Mouse (Mus musculus) retina, postnatal 7 days (tissue): ENCODE measurements around the gene Cflar.
"Not testable (repeated sequence)": the region's sequence is repeated elsewhere in the genome, so short reads cannot be mapped to it uniquely, and the experiment has no call there.

ENCODE experiments used
- DNase-seq: peaks from one replicate; pipeline ENCODE4 v3.0.0-alpha.2; 2012; ENCODE audit warnings: low read depth, low spot score

Cflar gene

DNA sequence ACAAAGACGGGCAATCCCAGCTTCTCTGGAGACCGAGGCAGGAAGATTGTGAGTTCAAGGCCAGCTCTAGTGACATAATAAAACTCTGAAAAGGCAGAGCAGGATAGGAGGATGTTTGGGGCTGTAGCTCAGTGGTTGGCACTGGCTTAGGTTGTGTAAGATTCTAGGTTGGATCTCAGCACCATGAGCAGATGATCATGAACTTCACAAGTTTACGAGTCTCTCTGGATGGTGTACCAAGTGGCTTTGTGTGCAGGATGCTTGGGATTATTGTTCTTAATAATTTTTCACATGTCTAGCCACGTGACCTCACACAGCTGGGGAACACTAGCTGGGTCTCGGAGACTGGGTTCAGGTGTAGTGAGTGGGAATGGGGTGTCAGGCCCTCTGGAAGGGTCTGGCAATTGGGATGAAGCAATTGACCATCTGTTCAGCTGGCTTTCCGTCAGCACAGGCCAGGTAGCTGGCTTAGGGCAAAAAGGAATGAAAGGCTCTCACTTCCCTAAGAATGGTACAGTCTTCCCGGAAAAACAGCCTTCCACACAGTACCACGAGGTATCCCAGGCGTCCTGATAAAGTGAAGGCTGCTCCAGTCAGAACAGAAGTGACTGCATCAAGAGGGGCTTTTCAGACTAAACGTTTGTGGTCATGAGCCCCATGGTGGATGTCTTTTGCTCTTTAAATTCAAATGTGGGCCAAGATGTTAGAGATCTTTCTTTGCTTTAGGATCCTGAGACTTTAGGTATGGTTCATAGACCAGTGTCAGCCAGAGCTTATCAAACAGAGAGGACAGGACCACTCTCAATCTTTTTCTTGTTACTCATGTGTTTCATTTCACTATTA lies 16.7 kb downstream of the Cflar start:
- DNase-seq, result no peak

- no peak for DNase-seq
Measured at GRCm38 (mm10) chr1:58728590-58728868, 17.2 kb downstream of the Cflar start.

DNA sequence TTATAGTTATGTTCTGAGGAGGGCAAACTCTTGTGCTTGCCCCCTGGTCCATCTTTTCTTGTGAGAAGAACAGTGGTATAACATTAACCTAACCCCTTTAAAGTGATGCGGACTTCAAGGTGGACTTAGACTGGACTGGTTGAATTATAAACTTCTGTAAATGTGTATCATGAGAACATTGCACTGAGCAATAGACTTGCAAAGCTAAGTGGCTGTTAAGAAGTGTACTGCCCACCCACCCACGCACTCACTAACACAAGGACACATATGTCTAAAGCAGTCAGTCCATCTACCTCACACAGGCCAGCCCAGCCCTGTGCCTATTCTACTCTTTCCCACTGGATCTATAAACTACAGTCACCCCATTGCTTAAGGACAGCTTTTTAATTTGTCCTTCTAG lies 22.3 kb downstream of the Cflar start:
- no peak for DNase-seq

DNA sequence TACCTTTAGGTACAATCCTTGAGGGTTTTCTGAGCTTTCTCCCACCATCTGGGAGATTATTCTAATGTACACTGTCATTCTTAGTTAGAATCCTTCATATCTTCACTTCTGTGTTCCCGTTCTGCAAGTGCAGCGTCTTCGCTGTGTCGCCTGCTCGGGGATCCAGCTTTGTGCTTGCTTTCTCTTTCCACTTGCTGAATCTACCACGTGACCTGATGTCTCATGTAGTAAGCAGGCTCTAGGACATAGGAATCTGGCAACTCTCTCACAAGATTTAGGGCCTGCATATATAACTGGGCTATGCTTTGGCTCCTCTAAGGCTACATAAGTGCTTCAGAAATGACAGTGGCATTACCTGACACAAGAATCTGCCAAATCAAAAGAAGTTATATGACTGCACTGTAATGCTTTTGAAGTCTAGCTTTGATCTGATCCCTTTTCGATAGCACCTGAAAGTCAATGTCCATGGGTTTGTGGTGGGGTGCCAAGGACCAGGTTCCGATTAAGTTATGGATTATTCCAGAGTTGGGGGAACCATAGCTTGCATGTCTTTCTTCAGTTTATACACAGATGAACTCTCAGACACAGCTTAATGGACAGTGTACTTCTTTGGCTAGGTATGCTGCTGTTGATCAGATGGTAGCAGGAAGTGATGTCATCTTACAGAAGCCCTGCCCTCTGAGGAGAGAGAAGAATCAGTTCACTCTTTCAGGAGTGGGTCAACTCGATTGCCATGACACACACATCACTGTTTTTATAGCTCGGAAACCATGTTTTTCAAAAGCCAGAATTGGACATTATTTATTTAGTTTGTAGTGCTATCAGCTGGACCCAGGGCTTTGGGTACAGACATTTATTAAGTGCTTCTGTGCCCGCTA lies 23.0 kb downstream of the Cflar start:
- DNase-seq, result no peak

DNA sequence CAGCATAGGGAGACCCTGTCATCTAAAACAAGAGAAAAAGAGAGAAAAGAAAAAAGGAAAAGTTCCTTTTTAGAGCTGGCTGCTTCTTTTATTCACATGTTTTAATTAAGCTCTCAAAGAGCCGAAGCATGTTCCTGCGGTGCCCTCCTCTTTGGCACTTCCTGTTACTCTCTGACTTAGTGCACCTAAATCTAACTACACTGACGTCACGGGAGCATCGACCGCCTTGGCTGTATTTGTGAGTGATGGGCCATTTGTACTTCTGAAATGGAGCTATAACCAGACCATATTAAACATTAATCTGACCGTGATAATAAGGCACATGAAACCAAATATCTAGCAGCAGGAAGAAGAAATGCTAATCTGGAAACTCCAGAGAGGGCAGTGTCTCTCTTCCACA lies 24.7 kb downstream of the Cflar start:
- no peak for DNase-seq

DNA sequence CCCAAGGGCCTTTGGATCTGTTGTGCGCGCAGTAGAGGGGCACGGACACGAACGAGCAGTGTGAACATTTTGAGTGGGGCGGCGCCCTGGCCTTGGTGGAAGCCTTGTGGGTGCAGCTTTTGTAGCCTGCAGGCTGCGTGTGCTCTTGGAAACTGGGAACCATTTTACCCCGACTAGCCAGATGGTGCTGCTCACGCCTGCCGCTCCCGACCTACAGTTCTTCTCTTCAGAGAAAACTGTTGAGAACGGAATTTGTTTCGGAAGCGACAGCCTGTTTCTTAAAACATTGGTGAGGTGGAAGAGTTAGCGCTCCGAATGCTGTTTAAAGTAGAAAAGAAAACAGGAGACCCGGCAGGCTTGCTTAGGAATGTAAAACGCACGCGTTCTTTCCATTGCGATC lies 25.7 kb downstream of the Cflar start:
- DNase-seq, result no peak

DNA sequence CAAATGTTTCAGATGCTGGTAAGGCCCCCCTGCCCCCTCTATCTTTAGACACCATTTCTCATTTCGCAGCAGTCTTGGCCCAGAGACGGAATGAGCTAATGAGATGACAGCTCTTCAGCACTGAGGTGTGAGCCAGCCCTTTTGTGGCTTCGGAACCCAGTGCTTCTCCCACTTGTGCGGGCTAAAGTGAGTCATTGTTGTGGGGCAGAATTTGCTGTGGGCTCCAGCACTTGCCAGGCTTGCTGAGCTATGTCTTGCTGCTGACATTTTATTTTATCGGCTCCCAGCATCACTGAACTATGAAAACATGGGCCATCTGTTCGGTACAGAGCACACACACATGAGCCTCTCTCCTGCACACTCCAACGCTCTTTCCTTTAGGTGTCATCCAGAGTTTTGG lies 28.2 kb downstream of the Cflar start:
- DNase-seq, result no peak

DNA sequence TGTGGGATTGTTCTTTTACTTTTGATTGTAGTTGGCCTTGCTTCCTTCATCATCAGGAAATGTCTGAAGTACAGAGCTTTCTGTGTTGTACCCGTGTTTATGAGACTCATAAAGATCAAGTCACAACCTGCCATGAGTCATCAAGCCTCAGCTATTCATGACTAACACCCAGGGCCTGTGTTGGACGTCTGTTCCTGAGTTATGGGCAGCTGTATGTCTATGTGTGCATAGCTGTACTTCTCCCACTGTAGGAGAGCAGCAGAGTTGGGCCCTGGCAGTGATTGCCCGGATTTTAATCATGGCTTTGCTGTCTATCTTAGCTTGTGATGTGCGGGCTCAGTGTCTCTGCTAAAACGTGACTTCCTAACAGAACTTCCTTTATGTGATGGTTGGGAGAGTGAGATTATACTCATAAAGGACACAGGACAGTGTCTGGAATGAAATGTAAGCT lies 31.3 kb downstream of the Cflar start:
- no peak for DNase-seq

- DNase-seq, result no peak
Measured at GRCm38 (mm10) chr1:58743252-58743651, 31.9 kb downstream of the Cflar start.

- no peak for DNase-seq
Measured at GRCm38 (mm10) chr1:58744645-58745044, 33.3 kb downstream of the Cflar start.

DNA sequence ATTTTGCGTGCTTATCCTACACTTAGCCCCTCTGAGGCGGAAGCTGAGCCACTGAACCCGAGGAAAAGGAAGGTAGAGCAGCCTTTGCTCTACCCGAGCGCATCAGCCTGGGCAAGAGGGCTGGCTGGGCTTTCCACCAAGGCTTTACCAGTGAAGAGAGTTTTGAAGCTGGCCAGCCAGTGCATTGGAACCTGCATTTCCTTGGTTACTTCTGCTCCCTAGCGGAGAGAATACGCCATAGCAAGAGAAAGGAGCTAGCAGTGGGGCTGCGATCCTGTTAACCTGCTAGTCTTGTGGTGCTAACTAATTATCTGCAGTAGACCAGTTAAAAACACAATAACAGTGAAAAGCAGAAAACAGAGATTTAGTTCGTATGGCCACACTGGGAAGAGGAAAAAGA lies 35.6 kb downstream of the Cflar start:
- DNase-seq, result peak; percentile 46

GRCm38 (mm10) chr1:58759451-58759850 lies 48.1 kb downstream of the Cflar start:
- no peak for DNase-seq

- no peak for DNase-seq
Measured at GRCm38 (mm10) chr1:58760581-58760980, 49.3 kb downstream of the Cflar start.

DNA sequence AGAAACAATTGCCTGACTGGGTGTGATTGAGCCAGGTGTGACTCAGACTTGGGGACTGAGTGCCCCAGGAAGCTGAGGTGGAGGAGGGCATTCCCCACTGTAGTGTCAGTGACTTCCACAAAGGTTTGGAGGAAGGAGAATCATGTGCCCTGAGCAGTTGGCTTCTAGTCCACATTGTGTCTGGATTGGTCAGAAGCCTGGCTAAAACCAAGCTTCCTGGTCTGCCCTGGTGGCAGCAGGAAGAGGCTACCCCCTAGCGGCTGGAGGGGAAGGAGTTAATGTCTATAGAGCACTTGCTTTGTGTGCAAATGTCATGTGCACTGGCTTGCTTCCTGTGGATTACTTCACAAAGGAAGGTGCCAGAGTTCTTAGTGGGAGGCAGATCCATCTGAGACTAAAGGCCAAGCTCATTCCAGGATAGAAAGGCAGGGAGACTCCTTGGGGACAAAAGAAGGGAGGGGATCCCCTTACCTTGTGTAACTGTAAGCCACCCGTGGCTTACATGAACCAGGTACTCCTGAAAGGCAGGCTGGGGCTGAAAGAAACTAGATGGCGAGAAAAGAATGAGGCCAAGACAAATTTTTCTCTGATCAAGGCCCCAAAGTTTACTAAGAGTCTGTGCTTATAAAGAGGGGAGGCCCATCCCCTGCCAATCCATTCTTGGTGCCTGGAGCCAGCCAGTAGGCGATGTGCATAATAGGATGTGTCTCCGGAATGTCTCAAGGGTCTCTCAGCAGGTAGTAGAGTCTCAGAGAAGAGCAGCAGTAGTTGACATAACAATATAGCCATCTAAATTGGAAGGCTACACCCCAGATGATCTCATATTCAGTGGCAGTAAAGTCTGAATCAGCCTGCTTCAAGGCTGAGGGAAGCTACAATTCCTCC lies 50.3 kb downstream of the Cflar start:
- DNase-seq, result not testable (repeated sequence)

DNA sequence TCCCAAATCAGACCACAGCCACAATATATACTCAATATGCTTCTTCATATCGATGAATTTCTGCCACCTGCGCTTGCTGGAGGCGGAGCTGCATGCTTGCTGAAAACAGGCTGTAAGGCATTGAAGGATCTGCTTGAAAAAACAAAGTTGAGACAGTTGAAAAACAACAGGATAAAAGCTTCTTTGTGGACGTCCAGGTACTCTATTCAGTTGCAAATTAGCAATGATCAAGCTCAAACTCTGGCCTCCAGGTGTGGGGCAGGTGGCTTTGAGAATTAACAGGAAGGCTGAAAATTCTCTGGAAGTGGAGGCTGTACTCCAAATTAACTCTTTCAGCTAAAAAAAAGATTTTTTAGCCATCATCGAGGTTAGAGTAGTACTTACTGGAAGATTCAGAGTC lies 51.3 kb downstream of the Cflar start:
- no peak for DNase-seq

GRCm38 (mm10) chr1:58766446-58766845 lies 55.1 kb downstream of the Cflar start:
- not testable (repeated sequence) for DNase-seq

DNA sequence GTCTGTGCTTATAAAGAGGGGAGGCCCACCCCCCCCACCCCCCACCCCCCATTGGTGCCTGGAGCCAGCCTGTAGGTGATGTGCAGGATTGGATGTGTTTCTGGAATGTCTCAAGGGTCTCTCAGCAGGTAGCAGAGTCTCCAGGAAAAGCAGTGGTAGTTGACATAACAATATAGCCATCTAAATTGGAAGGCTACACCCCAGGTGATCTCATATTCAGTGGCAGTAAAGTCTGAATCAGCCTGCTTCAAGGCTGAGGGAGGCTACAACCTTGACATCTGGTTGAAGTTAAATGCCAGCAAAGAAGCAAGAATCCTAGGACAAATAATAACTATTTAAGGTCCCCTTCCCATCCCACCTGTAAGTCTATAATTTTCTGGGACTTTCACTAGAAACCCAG lies 57.8 kb downstream of the Cflar start:
- DNase-seq, result no peak

- no peak for DNase-seq
Measured at GRCm38 (mm10) chr1:58769701-58770100, 58.4 kb downstream of the Cflar start.

- peak; percentile 54 for DNase-seq
Measured at GRCm38 (mm10) chr1:58770111-58770720, 58.9 kb downstream of the Cflar start.

DNA sequence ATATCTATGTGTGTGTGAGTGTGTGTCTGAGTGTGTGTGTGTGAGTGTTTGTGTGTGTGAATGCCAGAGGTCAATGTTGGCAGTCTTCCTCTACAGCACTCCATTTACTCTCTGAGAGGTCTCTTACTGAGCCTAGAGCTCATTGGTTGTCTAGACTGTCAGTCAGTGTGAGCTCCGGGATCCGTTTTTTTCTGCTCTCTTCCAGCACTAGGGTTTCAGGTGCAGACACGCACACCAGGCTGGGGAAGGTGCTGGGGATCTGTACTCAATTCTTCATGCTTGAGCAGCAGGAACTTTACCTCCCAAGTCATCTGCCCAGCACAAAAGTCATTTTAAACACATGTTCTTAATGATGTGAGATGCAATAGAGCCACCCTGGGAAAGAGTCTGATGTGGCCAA lies 60.8 kb downstream of the Cflar start:
- no peak for DNase-seq

DNA sequence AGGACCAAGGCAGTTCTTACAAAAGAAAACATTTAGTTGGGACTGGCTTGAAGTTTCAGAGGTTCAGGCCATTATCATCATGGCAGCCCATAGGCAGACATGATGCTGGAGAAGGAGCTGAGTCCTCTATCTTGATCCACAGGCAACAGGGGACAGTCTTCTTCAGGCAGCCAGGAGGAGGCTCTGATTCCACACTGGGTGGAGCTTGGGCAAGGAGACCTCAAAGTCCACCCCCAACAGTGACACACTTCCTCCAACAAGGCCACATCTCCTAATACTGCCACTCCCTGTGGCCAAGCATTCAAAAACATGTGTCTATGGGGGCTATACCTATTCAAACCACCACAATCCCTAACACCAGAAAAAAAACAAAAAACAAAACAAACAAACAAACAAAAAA lies 62.0 kb downstream of the Cflar start:
- no peak for DNase-seq

GRCm38 (mm10) chr1:58773905-58774304 lies 62.6 kb downstream of the Cflar start:
- DNase-seq, result no peak
